Comparison of ENCODE assay signal across 13 mouse cellular contexts in genomic region chr12:15758866-15759265, GRCm38 (mm10). TPM values are rescaled to one million over a fixed set of nuclear protein-coding genes. Genes with fewer than 3 reads are reported as not detected.
DNase-seq lines count a peak whose midpoint lies in the region; ATAC-seq and TF ChIP-seq lines count a peak whose summit lies in the region.
"Had no signal": no experiment of that assay in that cellular context is flagged by ENCODE, and none has a peak within 500 bp of the region (broad histone marks: within the 10 kb centered on the region; RNA-seq: fewer than 3 reads in every experiment).

No protein-coding gene starts in this region.

- H3K9me3 ChIP-seq in hindbrain, postnatal 0 days (ENCODE audit: low read length): no peaks in the 10 kb centered on the region
- H3K9me3 ChIP-seq in hindbrain, embryonic 13.5 days: peaks cover 3% of the 10 kb centered on the region; the same call in 1 of the 2 replicates
- H3K9me3 ChIP-seq in forebrain, postnatal 0 days (ENCODE audit: low read length): no peaks in the 10 kb centered on the region
- H3K9me3 ChIP-seq: heart, embryonic 15.5 days; liver, embryonic 15.5 days had no signal

- no peak overlapping the region for H3K4me2 ChIP-seq in hindbrain, postnatal 0 days (ENCODE audit: low read depth, low read length)
- no peak overlapping the region for H3K4me2 ChIP-seq in hindbrain, embryonic 13.5 days
- no peak overlapping the region for H3K4me2 ChIP-seq in forebrain, postnatal 0 days (ENCODE audit: low read depth)
- H3K4me2 ChIP-seq: heart, embryonic 15.5 days; liver, embryonic 15.5 days had no signal

- H3K4me1 ChIP-seq in hindbrain, postnatal 0 days (ENCODE audit: insufficient read depth, low read length): no peaks in the 10 kb centered on the region
- no peaks in the 10 kb centered on the region for H3K4me1 ChIP-seq in hindbrain, embryonic 13.5 days (replicated peaks)
- H3K4me1 ChIP-seq in forebrain, postnatal 0 days (ENCODE audit: insufficient read depth): no peaks in the 10 kb centered on the region
- H3K4me1 ChIP-seq: heart, embryonic 15.5 days; liver, embryonic 15.5 days had no signal

- no peak overlapping the region for H3K4me3 ChIP-seq in hindbrain, postnatal 0 days (ENCODE audit: low read length)
- no peak overlapping the region for H3K4me3 ChIP-seq in hindbrain, embryonic 13.5 days
- no peak overlapping the region for H3K4me3 ChIP-seq in forebrain, postnatal 0 days (ENCODE audit: low read depth, low read length)
- H3K4me3 ChIP-seq: erythroblast, embryonic 14.5 days; heart, embryonic 15.5 days; liver, embryonic 15.5 days had no signal

- 12% methylated on average over 2 of the region's 2 CpGs for WGBS in hindbrain, postnatal 0 days
- 27% methylated on average over 2 of the region's 2 CpGs for WGBS in hindbrain, embryonic 13.5 days
- WGBS in forebrain, postnatal 0 days: 19% methylated on average over 2 of the region's 2 CpGs

- no peaks in the 10 kb centered on the region for H3K27me3 ChIP-seq in hindbrain, postnatal 0 days (ENCODE audit: insufficient read depth, low read length)
- H3K27me3 ChIP-seq in hindbrain, embryonic 13.5 days: no peaks in the 10 kb centered on the region
- no peaks in the 10 kb centered on the region for H3K27me3 ChIP-seq in forebrain, postnatal 0 days (ENCODE audit: insufficient read depth, low read length)
- H3K27me3 ChIP-seq: heart, embryonic 15.5 days; liver, embryonic 15.5 days had no signal

- peak; percentile 94 for ATAC-seq in hindbrain, postnatal 0 days
- no peak for ATAC-seq in hindbrain, embryonic 13.5 days (ENCODE audit: low FRiP score)
- peak; percentile 98 for ATAC-seq in forebrain, postnatal 0 days

- H3K36me3 ChIP-seq in hindbrain, postnatal 0 days (ENCODE audit: insufficient read depth, low read length): no peaks in the 10 kb centered on the region
- H3K36me3 ChIP-seq in hindbrain, embryonic 13.5 days: no peaks in the 10 kb centered on the region
- no peaks in the 10 kb centered on the region for H3K36me3 ChIP-seq in forebrain, postnatal 0 days (ENCODE audit: insufficient read depth)
- H3K36me3 ChIP-seq: heart, embryonic 15.5 days; liver, embryonic 15.5 days had no signal

- DNase-seq in hindbrain, postnatal 0 days (ENCODE audit: low spot score): peak; percentile 58
- DNase-seq in forebrain, postnatal 0 days: peak; percentile 60
- DNase-seq in layer of hippocampus, postnatal 36 days: peak; percentile 65 to 68
- peak; percentile 72 to 85 for DNase-seq in right cerebral cortex, postnatal 36 days (ENCODE audit: low spot score in 2 of 2)
- DNase-seq in lung, postnatal 14 days: no peak
- DNase-seq in thymus, postnatal 0 days (ENCODE audit: low spot score): no peak
- no peak for DNase-seq in urinary bladder, postnatal 14 days (ENCODE audit: low spot score)
- DNase-seq: kidney, postnatal 10 days; midbrain, embryonic 14.5 days had no signal

- TF ChIP-seq CTCF in hindbrain, postnatal 0 days (IDR thresholded peaks at IDR 0.05; ENCODE audit: low read depth): no peak
- no peak for TF ChIP-seq CTCF in forebrain, postnatal 0 days (IDR thresholded peaks at IDR 0.05; ENCODE audit: low read depth)

- no peak overlapping the region for H3K27ac ChIP-seq in hindbrain, postnatal 0 days
- no peak overlapping the region for H3K27ac ChIP-seq in hindbrain, embryonic 13.5 days
- H3K27ac ChIP-seq in forebrain, postnatal 0 days (ENCODE audit: low read depth, low read length): no peak overlapping the region
- H3K27ac ChIP-seq: heart, embryonic 15.5 days; liver, embryonic 15.5 days had no signal

- H3K9ac ChIP-seq in hindbrain, postnatal 0 days (replicated peaks; ENCODE audit: low read length): no peak overlapping the region
- H3K9ac ChIP-seq in hindbrain, embryonic 13.5 days: no peak overlapping the region
- H3K9ac ChIP-seq in forebrain, postnatal 0 days: no peak overlapping the region
- H3K9ac ChIP-seq: heart, embryonic 15.5 days; liver, embryonic 15.5 days had no signal

RNA-seq across cellular contexts. Expression of gene Trib2, which starts 57.9 kb away (rescaled TPM):
- 150 and 164 TPM in 2 replicates for total RNA-seq in hindbrain, postnatal 0 days (2014; rRNA removed)
- 92.2 and 95.2 TPM in 2 replicates for polyA plus RNA-seq in hindbrain, postnatal 0 days (2015; fragmentation: Nextera tagmentation; extraction: Ambion mirVana)
- 128 and 135 TPM in 2 replicates for polyA plus RNA-seq in hindbrain, embryonic 13.5 days (2015; fragmentation: Nextera tagmentation; extraction: Ambion mirVana)
- total RNA-seq in forebrain, postnatal 0 days (2014; rRNA removed): 114 and 152 TPM in 2 replicates
- 59.0 and 82.3 TPM in 2 replicates for polyA plus RNA-seq in forebrain, postnatal 0 days (2015; fragmentation: Nextera tagmentation; extraction: Ambion mirVana)
- 10 to 100 TPM; 34.0 to 40.5 TPM for total RNA-seq in layer of hippocampus, postnatal 36 days (2021)
- 29.8 and 31.2 TPM in 2 replicates for polyA plus RNA-seq in thymus, postnatal 0 days (2015; fragmentation: Nextera tagmentation; extraction: Ambion mirVana)
- polyA plus RNA-seq: erythroblast, embryonic 14.5 days had no signal

Comparison
In these comparisons a context has a peak if more than half of its experiments do, and no peak if none do; other contexts are left out.
1. DNase-seq: peak in hindbrain, postnatal 0 days (single experiment), forebrain, postnatal 0 days (single experiment), layer of hippocampus, postnatal 36 days (2 of 2) and right cerebral cortex, postnatal 36 days (2 of 2); none in lung, postnatal 14 days (single experiment), thymus, postnatal 0 days (single experiment) and urinary bladder, postnatal 14 days (single experiment).